Comparison of ENCODE assay signal across 8 mouse cellular contexts in the genomic region with DNA sequence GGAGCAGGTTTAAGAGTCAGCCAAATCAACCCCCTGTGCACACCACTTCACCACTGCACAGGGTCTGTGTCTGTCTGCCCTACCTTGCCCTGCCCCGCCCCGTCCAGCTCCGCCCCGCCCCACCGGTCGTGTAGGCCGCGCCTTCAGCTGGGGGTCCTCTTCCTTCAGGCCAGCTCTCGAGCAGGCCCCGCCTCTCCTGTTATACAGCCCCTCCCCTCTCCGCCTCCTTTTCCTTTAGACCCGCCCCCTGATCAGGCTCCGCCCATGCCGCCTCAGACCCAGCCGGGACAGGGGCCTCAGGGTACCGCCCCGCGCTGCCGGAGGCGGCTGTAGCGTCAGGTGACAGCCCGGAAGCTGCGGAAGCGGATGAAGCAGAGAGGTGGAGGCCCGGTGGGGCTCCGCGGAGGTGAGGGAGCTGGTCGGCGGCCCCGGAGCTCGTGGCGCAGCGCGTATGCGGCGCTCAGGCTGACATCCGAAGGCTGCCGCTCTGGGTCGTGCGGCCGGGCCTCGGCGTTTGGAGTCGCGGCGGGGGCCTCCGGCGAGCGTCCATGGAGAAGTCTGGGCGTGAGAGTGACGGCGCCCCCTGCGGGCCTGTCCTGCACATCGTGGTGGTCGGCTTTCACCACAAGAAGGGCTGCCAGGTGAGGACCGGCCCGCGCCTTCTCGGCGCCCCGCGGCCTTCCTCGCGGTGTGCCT. TPM values are rescaled to one million over a fixed set of nuclear protein-coding genes. Genes with fewer than 3 reads are reported as not detected.
DNase-seq lines count a peak whose midpoint lies in the region; ATAC-seq and TF ChIP-seq lines count a peak whose summit lies in the region.

A gene (plus strand): TSS at position 326 of the 696 bp plus-strand sequence.

- no peak for TF ChIP-seq POLR2A in bone marrow macrophage, adult 2 months (IDR thresholded peaks at IDR 0.05; ENCODE audit: borderline replicate concordance, low read depth, low read length)
- peak; percentile 74 for TF ChIP-seq POLR2A in embryonic fibroblast, embryonic 13.5 days (IDR thresholded peaks at IDR 0.05; ENCODE audit: low read depth, low read length)

- peaks cover 2% of the 10 kb centered on the region; the same call in 1 of the 2 replicates for H3K4me1 ChIP-seq in bone marrow macrophage, adult 2 months (ENCODE audit: control insufficient read depth, insufficient read depth, low read length)
- no peaks in the 10 kb centered on the region for H3K4me1 ChIP-seq in embryonic fibroblast, embryonic 13.5 days (ENCODE audit: control insufficient read depth, insufficient read depth, low read length)
- 0 out of 2 replicates have a peak, but pooled peaks cover 4% of the 10 kb centered on the region for H3K4me1 ChIP-seq in kidney, embryonic 14.5 days (ENCODE audit: control insufficient read depth, insufficient read depth, low read length)
- H3K4me1 ChIP-seq in limb, embryonic 15.5 days = 0 out of 2 replicates have a peak, but pooled peaks cover 3% of the 10 kb centered on the region

- H3K9ac ChIP-seq in kidney, embryonic 14.5 days (ENCODE audit: low read depth, low read length) = peak within 1 kb of the TSS; percentile 67
- peak within 1 kb of the TSS; percentile 87 for H3K9ac ChIP-seq in limb, embryonic 15.5 days

- no peaks in the 10 kb centered on the region for H3K36me3 ChIP-seq in kidney, embryonic 14.5 days (ENCODE audit: control insufficient read depth, insufficient read depth, low read length)
- H3K36me3 ChIP-seq in limb, embryonic 15.5 days = no peaks in the 10 kb centered on the region

- peak; percentile 98 for ATAC-seq in kidney, embryonic 14.5 days (ENCODE audit: low FRiP score, low TSS enrichment)
- ATAC-seq in limb, embryonic 15.5 days (ENCODE audit: insufficient number of reproducible peaks, low FRiP score, low TSS enrichment, low read depth) = peak; percentile 99

- H3K4me2 ChIP-seq in kidney, embryonic 14.5 days (replicated peaks; ENCODE audit: low read depth, low read length) = peak within 1 kb of the TSS; percentile 49
- H3K4me2 ChIP-seq in limb, embryonic 15.5 days = peak within 1 kb of the TSS; percentile 59

- H3K27me3 ChIP-seq in kidney, embryonic 14.5 days (ENCODE audit: control insufficient read depth, insufficient read depth, low read length) = no peaks in the 10 kb centered on the region
- H3K27me3 ChIP-seq in limb, embryonic 15.5 days = no peaks in the 10 kb centered on the region

- peak within 1 kb of the TSS; percentile 97 for H3K4me3 ChIP-seq in bone marrow macrophage, adult 2 months (ENCODE audit: insufficient read depth, low read length)
- H3K4me3 ChIP-seq in embryonic fibroblast, embryonic 13.5 days (ENCODE audit: insufficient read depth, low read length) = peak within 1 kb of the TSS; percentile 91
- peak within 1 kb of the TSS; percentile 73 for H3K4me3 ChIP-seq in kidney, embryonic 14.5 days (ENCODE audit: low read length)
- peak within 1 kb of the TSS; percentile 86 for H3K4me3 ChIP-seq in limb, embryonic 15.5 days

- DNase-seq in A20 (ENCODE audit: low read depth, low spot score) = peak; percentile 100
- DNase-seq in heart, adult 9 months (ENCODE audit: low spot score in 2 of 2) = peak; percentile 99
- DNase-seq in monocyte, adult 2 months (ENCODE audit: low read depth in 1 of 2, low spot score in 2 of 2) = peak; percentile 97 to 99
- DNase-seq in spleen, postnatal 36 days (ENCODE audit: low spot score in 2 of 2) = peak; percentile 98 to 99

- no peaks in the 10 kb centered on the region for H3K9me3 ChIP-seq in kidney, embryonic 14.5 days (ENCODE audit: control insufficient read depth, low read length)
- no peaks in the 10 kb centered on the region for H3K9me3 ChIP-seq in limb, embryonic 15.5 days

- 2% methylated on average over 54 of the region's 64 CpGs for WGBS in kidney, embryonic 14.5 days
- WGBS in limb, embryonic 15.5 days = under 1% methylated on average over 63 of the region's 64 CpGs

- peak within 1 kb of the TSS; percentile 80 for H3K27ac ChIP-seq in bone marrow macrophage, adult 2 months (ENCODE audit: insufficient read depth, low read depth, low read length)
- H3K27ac ChIP-seq in embryonic fibroblast, embryonic 13.5 days (ENCODE audit: insufficient read depth, low read length) = peak within 1 kb of the TSS; percentile 66
- H3K27ac ChIP-seq in kidney, embryonic 14.5 days (ENCODE audit: low read depth, low read length) = peak within 1 kb of the TSS; percentile 81
- H3K27ac ChIP-seq in limb, embryonic 15.5 days = peak within 1 kb of the TSS; percentile 98

- TF ChIP-seq CTCF in bone marrow macrophage, adult 2 months (IDR thresholded peaks at IDR 0.05; ENCODE audit: low read depth, low read length) = peak; percentile 57
- TF ChIP-seq CTCF in embryonic fibroblast, embryonic 13.5 days (IDR thresholded peaks at IDR 0.05; ENCODE audit: borderline replicate concordance, insufficient read depth, low read length) = peak; percentile 74

RNA-seq across cellular contexts. Expression of the gene that starts here (rescaled TPM):
- polyA plus RNA-seq in bone marrow macrophage, adult 2 months (2012; ENCODE audit: insufficient read depth, insufficient read length, missing spikeins) = 18.9 and 19.2 TPM in 2 replicates
- polyA plus RNA-seq in embryonic fibroblast, embryonic 13.5 days (2011; ENCODE audit: insufficient read length, low read depth, missing spikeins) = 13.2 and 14.8 TPM in 2 replicates
- 11.2 and 20.2 TPM in 2 replicates for polyA plus RNA-seq in kidney, embryonic 14.5 days (2014; fragmentation: Nextera tagmentation; extraction: Ambion mirVana)
- polyA plus RNA-seq in limb, embryonic 15.5 days (2015; fragmentation: Nextera tagmentation; extraction: Ambion mirVana) = 7.9 and 8.2 TPM in 2 replicates

Comparison
In these comparisons a context has a peak if more than half of its experiments do, and no peak if none do; other contexts are left out.
1. Peak in every context shown above with its lines: DNase-seq, ATAC-seq, H3K4me3 ChIP-seq and H3K27ac ChIP-seq.